Mouse (Mus musculus) testis, postnatal 10 days (tissue): ENCODE data around the gene Ccdc71.
A peak's percentile ranks its signal among the peaks of the same experiment; 100 is the strongest.

Source experiments
- DNase-seq: peaks from one replicate; pipeline ENCODE4 v3.0.0; 2021; ENCODE audit warnings: low spot score

The Ccdc71 gene

DNA sequence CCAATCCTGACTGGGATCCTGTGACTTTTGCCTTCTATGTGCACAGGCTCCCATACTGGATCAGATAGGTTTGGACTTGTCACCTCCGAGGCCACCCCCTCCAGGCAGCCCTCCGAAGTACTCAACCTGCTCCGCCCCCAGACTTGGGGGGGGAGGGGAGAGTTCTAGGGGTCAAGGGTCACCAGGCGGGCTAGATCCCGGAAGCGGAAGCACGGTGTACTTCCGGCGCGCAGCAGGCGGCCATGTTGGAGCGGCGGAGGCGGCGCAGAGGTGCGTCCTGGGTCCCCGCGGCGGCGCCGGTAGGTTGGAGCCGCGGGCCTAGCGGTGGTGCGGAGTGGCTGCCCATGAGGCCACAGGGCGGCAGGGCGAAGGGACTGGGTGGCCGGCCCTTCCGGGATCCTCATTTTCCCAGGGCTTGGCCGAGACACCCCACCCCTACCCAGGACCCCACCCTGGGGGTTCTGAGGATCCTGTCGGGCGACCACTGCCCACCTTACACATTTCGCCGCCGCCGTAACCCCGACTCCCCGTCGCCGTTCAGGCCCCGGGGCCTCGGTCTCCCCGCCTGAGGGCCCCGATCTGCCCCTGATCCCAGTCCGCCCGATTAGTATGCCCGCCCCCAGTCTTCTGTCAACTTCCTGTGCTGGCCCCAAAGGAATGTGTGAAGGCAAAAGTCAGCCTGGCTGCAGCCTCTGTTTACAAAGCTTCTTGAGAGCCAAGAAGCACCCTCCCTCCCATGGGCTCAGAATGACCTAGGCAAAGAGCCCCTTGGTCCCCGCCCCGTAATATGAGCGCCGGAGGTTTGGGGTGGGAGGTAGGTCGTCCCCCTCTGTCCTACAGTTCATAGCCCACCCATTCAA, at the start of gene Ccdc71:
Gene Ccdc71 (plus strand): TSS at position 209 of the 860 bp plus-strand sequence.
- DNase-seq, result peak; percentile 91

DNA sequence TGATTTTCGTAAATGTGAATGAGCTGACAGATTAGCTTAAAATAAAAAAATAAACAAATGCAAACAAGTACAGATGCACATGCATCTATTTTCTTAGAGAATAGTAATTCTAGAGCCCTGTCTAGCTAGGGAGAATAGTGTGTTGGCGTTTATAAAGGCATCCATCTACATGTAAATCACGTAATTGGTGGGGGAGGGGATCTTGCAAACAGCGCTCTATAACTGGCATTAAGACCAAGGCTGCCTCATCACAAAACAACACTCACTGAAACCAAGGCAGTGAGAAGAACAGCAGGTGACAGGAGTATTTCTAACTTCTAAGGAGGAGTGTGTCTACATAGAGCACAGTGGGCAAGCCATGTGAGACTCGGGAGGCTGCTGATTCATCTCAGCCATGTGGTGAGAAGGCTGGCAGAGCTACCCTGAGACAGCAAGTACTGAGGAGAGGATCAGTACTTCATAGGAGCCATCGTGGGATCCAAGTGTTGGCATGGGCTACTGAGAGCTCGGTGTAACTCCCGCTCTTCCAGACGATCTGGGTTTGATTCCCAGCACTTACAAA, 48.9 kb upstream of the Ccdc71 start:
- DNase-seq, result no peak

DNA sequence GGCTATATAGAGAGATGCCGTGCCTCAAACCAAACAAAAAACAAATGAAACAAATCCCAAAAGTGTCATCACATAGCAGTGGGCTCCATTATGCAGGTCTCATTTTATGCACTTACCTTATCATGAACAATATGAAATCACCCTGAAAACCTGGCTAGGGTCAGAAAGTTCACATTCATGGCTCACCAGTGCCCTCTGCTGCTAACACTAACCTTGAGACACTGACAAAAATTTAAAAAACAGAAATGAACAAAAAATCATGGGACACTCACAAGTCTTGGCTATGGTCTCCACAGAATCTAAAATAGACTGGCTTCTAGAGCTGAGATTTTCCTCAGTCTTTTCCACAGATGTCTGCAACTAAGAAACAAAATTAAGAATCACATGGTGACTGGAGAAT, 48.1 kb upstream of the Ccdc71 start:
- peak; percentile 69 for DNase-seq

DNA sequence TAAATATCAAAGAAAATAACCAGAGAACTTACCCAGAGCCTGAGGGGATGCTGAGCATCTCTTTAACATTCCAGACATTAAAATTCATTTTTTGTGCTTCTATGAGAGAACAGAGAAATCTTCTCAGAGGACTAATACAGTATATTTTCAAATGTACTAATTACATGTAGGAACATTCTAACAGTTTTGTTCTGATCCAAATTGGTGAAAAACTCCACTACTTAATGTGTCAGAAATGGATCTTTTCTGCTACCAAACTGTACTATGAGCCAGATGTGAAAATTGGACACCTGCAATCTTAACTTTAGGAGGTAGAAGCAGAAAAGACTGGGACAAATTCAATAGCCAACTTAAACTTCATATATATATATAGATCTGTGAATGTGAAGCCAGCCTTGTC, 31.9 kb upstream of the Ccdc71 start, which contains the start of gene Ccdc36:
Gene Ccdc36 (minus strand): TSS at position 101 of the 400 bp plus-strand sequence.
- DNase-seq, result no peak

DNA sequence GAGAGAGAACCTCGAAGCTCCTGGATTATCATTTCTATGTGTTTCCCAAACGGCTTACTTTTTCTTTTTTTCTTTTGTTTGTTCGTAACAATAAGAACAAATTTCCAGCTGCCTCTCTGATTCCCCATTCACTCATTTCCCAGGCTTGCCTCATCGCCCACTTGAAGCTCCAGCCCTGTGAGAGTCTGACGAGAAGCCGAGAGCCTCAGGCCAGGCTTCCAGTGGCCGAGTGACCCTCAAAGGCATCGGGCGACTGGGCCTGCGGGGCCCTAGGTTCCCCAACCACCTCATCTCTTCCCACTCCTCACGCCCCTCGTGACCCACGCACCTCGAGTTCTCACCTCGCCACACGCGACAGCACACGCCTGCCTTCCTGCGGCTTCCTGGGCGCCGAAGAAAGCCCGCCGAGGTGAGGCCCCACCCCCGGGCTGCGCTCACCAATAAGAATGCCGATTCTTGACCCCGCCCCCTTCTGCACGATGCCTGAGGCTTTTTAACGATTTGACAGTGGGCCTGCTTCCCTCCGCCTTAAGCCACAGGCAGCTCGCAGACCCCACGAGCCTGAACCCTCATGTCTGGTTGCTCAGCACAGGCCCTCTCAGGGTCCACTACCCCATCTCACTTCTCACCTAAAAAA, 28.8 kb upstream of the Ccdc71 start:
- DNase-seq, result peak; percentile 76

DNA sequence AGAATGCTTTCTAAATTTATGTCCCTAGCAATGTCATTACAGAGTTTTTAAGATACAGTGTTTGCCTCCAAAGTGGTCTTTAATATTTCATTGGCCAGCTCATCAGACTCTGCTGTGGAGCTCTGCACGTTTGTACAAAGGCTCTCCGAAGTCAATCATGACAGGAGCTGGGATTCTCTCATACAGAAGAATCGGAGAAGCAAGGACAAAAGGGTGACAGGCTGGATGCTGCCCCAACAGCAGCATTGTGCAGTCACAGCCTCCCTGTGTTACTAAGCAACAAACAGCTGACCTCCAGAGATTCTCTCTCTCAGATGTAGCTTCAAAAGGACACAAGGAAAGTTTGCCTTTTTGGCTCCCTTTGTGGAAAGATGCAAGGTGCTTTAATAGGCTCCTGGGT, 24.1 kb upstream of the Ccdc71 start, which contains the start of gene BC048562:
Gene BC048562 (plus strand): TSS at position 301 of the 400 bp plus-strand sequence.
- no peak for DNase-seq

DNA sequence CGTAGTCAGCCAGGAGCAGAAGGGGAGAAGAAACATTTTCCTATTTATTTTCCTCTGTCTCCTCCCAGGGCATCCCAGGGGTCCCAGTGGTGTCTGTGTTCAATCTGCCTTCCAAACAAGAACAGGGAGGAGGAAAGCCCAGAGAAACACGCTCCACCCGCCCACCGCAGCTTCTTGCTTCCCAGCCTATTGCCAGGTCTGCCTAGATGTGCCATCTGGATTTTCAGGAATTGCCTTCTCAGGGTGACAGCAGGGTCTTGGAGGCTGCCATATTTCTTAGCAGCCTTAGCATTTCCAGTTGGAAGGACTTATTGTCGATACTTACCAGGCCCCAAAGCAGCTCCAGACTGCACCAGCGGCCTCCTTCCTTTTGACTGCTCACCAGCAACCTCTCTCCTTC, 21.2 kb upstream of the Ccdc71 start:
- no peak for DNase-seq

DNA sequence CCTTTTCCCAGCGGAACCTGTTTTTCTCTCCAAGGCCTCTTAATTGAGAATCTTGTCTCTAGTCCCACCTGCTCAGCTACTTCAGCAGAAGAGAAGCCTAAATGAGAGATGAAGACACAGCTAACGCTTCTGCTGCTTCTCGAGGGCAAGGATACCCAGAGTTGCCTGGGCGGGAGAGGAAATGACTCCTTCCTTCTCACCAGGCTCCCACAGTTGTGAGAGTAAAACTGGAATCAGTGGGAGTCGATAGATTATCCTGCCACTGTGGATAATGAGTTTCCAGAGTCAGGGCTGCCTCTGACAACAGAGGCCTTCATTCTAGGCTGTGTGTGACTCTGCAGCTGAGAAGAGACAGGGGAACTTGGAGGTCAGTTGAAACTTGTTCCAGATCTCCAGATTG, 19.8 kb upstream of the Ccdc71 start:
- DNase-seq, result no peak

DNA sequence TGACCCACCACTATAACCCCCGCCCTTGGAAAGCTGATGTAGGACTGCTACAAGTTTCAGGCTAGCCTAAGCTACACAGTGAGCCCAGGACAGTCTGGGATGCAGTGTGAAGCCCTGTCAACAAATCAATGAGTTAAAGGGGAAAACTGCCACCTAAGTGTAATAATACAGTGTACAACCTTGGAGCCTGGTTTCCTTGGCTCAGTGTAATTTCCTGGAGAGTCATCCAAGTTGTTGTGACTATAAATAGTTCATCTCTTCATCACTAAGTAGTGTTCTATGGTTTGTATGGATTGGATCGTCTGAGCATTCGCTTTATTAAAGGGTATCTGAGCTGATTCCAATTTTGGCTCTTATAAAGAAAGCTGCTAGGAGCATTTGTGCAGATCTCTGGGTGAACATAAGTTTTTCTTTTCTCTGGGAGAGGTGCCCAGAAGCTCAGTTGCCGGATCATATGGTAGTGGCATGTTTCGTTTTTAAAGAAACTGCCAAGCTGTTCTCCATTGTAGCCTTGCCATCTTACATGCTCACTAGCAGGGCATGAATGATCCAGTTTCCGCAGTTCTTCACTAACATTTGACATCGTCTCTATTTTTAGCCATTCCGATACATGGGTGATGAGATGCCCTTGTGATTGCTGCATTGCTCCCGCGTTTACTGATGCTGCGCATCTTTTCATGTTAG, 18.9 kb upstream of the Ccdc71 start:
- no peak for DNase-seq

DNA sequence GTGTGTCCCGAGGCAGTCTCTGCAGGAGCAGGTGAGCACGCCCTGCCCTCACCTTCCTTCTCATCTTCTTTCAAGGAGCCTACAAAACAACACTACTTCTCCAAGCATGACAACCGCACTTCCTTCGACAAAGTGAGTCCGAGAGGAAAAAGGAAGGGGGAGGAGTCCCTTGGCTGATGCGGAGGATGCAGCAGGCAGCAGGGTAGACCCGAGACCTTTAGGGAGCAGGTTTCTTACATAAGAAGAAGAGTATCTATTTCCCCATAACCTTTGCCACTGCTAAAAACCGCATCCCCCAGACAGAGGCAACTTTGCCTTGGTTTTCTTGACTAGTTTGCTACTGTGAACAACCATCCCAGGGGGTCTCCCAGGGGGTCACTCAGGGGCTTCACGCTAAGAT, 15.2 kb upstream of the Ccdc71 start:
- no peak for DNase-seq

DNA sequence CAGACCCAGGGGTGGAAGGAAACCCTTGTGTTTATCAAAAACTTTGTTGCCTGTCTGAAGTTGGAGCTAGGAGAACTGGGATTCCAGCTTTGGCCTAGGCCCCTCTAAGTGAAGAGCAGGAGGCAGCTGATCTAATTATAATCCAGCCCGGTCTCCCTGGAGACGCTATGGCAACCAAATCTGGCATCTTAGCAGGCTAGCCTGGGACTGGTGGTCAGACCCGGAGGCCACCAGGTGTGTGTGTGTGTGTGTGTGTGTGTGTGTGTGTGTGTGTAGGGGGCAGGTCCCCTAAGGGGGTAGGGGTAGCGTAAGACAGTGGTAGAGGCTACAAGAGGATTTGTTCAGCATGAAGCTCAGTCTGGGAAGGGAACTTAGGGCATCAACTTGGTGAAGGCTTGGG, 10.5 kb upstream of the Ccdc71 start:
- no peak for DNase-seq

DNA sequence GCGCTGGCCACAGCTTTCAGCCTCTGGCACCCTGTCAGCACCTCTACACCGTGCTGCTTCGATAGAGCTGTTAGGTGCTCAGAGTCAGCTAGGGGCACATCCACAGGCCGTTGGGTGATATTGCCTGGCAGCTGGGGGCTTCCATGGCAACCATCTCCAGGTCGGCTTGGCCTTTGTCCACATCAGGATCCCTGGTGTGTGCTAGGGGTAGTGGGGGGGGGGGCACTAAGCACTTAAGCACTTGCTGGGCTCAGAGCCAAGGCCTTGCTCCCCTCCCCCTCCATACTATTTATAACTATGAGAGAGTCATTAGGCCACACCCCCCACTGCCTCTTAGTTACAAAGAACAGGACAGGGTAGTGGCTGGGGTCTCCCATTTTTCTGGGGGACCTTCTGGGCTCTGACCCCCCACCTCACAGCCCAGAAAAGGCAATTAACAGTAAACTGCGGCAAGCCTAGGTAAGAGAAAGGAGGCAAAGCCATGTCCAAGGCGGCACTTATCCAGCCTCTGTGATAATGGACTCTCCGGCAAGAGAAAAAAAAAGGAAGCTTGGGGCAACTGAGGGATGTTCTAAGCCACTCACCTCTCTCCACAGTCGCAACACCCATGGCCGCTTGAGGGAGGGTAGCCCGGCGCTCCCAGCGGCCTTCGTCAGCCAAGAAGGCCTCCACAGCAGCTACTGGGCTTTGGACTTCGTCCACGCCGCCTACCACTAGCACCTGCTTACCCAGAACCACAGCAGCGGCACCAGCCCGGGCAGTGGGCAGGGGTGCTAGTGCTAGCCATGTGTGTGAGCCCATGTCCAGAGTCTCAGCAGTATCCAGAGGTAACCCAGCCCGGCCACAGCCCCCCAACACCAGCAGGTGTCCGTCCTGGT, 9.8 kb upstream of the Ccdc71 start:
- DNase-seq, result peak; percentile 62

DNA sequence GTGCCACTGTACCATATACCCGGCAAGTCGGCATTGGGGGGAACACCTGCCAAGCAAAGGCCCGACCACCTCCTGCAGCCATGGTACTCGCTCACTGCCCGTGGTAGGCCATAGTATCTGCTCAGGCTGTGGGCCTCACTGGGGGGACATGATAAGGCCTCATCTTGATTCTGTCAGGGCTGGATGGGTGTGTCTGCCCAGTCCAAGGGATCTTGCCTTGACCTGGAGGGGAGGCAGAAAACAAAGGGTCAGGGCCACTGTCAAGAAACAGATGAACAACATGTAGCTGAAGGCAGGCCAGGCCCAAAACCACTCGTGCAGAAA, 9.2 kb upstream of the Ccdc71 start:
- no peak for DNase-seq

DNA sequence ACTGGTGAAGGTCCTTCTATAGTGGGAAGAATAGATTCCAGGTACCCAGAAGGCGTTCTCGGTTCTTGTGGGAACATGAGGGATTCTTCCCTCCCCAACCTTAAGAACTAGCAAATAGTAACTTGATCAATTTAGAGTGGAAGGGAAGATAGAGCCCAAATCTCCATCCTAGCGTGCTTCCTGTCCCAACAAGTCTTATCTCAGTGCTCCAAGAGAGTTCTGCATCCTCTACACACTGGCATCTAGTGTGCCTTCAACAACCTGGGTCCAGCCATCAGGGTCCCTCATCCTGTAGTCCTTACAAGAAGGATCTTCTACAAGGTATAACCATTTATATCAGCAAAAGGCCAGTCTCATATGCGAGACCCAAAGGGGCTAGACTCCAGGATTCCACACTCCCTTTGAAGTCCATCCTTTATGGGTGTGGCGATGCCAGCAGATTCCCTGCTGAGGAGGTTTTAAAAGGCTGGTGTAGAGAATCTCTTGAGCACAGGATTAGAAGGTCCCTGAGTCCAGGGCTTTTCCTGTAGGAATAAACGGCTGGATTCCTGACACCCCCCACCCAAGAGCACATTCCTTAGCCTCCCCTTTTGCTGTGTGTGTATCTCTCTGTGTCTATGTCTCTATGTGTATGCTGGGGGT, 8.7 kb upstream of the Ccdc71 start:
- no peak for DNase-seq

DNA sequence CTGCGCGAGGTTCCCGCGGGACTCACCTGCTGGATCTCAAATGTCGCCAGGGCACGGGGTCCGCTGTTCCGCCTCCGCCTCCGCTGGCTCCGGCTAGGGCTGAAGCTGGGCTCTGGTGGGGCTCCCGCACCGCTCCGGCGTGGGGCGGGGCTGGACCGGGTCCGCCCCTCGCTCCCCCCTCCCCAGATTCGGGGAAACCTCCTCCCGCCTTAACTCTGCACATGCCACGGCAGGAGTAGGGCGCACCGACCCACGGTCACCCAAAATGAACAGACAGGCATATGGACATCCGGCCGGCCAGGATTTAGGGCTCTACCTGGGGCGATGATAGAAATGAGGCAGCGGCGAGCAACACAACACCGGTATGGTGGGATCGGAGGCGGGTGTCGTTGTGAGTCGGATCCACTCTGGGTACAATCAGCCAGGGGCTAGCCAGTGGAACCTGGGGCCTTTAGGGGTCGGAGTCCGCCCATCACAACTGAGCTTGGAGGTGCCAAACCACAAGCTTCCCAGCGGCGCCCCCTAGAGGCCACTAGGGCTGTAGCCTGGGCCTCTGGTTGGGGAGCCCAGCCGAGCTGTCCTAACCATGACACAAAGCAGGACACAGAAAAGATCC, 7.9 kb upstream of the Ccdc71 start:
- peak; percentile 97 for DNase-seq

DNA sequence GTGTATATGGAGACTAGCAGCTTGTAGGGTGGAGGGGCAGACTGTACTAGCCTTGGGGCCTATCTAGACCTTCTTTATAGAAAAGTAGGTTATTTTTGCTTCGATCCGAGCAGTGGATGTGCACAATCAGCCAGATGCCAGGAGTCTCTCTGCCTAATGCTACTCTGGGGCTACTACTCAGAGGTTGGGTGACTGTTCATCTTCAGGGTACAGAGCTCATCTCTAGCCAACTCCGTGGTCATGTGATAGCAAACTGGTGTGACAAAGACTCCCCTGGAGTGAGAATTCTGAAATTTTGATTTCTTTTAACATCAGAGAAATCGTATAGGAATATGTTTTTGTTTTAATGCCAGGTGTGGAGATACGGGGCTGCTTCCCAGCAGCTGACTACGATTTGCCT, 7.4 kb upstream of the Ccdc71 start:
- DNase-seq, result no peak

DNA sequence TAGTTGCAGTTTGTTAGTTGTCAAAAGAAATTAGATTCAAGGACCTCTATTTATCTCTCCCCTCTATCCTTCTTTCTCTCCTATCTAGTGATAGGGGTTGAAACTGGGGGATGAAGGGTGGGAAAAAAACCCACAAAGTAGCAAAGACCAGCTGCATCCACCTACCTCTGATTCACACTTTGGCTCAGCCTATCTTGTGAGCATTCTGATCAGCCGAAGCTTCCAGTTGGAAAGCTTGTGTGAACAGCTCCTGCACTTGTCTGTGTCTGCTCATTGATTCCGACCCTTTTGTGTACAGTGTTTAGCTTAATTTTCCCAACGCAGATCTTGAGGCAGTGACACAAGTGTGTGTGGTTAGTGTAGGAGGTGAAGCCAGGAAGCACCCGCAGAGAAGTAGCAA, 6.9 kb upstream of the Ccdc71 start:
- no peak for DNase-seq

DNA sequence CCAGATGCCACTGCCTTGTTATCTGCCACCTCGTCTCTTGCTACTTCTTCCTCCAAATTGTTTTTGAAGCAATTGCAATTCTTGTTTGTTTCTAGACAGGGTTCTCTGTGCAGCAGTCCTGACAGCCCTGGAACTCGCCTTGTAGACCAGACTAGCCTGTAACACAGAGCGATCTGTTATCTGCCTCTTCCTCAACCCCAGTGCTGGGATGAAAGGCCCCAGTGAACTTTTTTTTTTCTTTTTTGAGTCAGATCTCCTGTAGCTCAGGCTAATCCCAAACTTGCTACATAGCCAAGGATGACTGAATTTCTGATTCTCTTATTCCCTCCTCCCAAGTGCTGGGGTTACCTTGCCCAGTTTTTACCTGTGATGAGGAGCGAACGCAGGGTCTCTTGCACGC, 5.9 kb upstream of the Ccdc71 start:
- DNase-seq, result no peak

DNA sequence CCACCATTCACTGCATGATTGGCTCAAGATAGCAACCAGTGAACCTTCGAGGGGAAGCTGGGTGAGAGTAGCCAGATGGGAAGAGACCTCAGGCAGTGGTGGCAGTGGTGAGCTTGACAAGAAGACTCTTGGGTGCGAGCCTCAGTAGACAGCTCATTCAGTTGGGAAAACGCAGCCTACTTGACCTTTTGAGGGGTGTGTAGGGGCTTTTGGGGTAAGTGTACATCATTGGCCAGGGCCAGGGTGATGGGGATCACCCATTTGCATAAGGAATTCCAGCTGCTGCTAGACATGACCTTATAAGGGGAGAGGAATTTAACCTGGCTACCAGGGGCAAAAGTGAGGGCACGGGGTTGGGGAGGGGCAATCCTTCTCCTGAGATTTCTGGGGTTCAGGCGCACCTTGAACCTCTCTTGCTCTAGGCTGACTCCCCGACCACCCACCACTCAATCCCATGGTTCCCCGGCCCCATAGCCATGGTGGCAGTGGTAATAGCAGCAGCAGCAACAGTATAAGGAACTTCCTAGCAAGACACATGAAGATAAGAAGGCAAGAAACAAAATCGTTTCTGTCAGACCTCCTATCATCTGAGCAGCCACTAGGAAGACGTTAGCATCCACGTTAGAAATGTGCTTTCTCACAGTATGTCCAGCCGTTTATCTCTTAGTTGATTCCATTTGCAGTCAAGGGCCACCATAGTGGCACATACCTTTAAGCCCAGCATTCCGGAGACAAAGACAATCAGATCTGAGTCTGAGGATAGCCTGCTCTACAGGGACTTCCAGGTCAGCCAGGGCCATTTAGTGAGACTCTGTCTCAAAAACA, 4.4 kb upstream of the Ccdc71 start:
- DNase-seq, result no peak

DNA sequence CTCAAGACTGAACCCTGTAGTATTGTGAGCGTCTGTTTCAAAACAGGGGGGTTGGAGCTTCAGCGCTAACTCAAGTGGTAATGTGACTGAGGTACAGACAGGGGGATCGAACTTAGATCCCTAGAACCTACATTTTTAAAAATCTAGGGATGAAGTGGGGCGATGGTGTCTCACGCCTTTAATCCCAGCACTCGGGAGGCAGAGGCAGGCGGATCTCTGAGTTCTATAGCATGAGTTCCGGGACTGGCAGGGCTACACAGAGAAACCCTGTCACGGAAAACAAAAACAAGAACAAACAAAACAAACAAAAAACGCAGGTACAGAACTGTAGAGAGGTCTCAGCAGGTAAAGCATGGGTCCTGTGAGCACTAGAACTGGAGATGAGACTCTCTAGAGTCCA, 3.4 kb upstream of the Ccdc71 start:
- DNase-seq, result no peak
